Mouse (Mus musculus): Measurements from ENCODE around the gene Hs6st3. TPM values are rescaled to one million over a fixed set of nuclear protein-coding genes. Genes with fewer than 3 reads are reported as not detected.

Gene Hs6st3
- polyA plus RNA-seq, 1 experiment from 2014 or later: 0.45 TPM

- Histone ChIP-seq H3K36me3 (ENCODE audit: control insufficient read depth, insufficient read depth, low read length) (no peaks in the 10 kb centered on the region), H3K4me3 (ENCODE audit: low read length) (no peak overlapping the region), H3K27ac (ENCODE audit: low read depth, low read length) (no peak overlapping the region), H3K9me3 (ENCODE audit: control insufficient read depth, low read length) (no peaks in the 10 kb centered on the region), H3K27me3 (ENCODE audit: control insufficient read depth, insufficient read depth, low read length) (no peaks in the 10 kb centered on the region), H3K4me2 (replicated peaks; ENCODE audit: low read depth, low read length) (no peak overlapping the region), H3K4me1 (ENCODE audit: control insufficient read depth, insufficient read depth, low read length) (no peaks in the 10 kb centered on the region), H3K9ac (ENCODE audit: low read depth, low read length) (no peak overlapping the region)
- no peak for ATAC-seq (ENCODE audit: low FRiP score, low TSS enrichment)
- 68% methylated on average over 13 of the region's 13 CpGs for WGBS
Observed at GRCm38 (mm10) chr14:119215576-119216309, 77.6 kb downstream of the Hs6st3 start.

GRCm38 (mm10) chr14:119227709-119228338 is 89.7 kb downstream of the Hs6st3 start:
- 86% methylated on average over 3 of the region's 3 CpGs for WGBS

GRCm38 (mm10) chr14:119233598-119233997 is 95.5 kb downstream of the Hs6st3 start:
- H3K9ac ChIP-seq (ENCODE audit: low read depth, low read length): no peak overlapping the region
- no peak overlapping the region for H3K27ac ChIP-seq (ENCODE audit: low read depth, low read length)
- H3K36me3 ChIP-seq (ENCODE audit: control insufficient read depth, insufficient read depth, low read length): no peaks in the 10 kb centered on the region
- no peak overlapping the region for H3K4me2 ChIP-seq (replicated peaks; ENCODE audit: low read depth, low read length)
- 90% methylated on average over 2 of the region's 2 CpGs for WGBS
- H3K4me3 ChIP-seq (ENCODE audit: low read length): no peak overlapping the region
- peaks cover 4% of the 10 kb centered on the region; the same call in 1 of the 2 replicates for H3K9me3 ChIP-seq (ENCODE audit: control insufficient read depth, low read length)
- no peaks in the 10 kb centered on the region for H3K27me3 ChIP-seq (ENCODE audit: control insufficient read depth, insufficient read depth, low read length)
- no peaks in the 10 kb centered on the region for H3K4me1 ChIP-seq (ENCODE audit: control insufficient read depth, insufficient read depth, low read length)
- ATAC-seq (ENCODE audit: low FRiP score, low TSS enrichment): no peak

More at GRCm38 (mm10) chr14:119227709-119228338, 89.7 kb downstream of the Hs6st3 start:
- Histone ChIP-seq H3K27ac (ENCODE audit: low read depth, low read length) (no peak overlapping the region), H3K4me1 (ENCODE audit: control insufficient read depth, insufficient read depth, low read length) (no peaks in the 10 kb centered on the region), H3K9me3 (ENCODE audit: control insufficient read depth, low read length) (no peaks in the 10 kb centered on the region), H3K4me3 (ENCODE audit: low read length) (no peak overlapping the region), H3K27me3 (ENCODE audit: control insufficient read depth, insufficient read depth, low read length) (no peaks in the 10 kb centered on the region), H3K36me3 (ENCODE audit: control insufficient read depth, insufficient read depth, low read length) (no peaks in the 10 kb centered on the region), H3K9ac (ENCODE audit: low read depth, low read length) (no peak overlapping the region), H3K4me2 (replicated peaks; ENCODE audit: low read depth, low read length) (no peak overlapping the region)
- ATAC-seq (ENCODE audit: low FRiP score, low TSS enrichment): no peak

- no peak for ATAC-seq (ENCODE audit: low FRiP score, low TSS enrichment)
- no peak overlapping the region for H3K4me3 ChIP-seq (ENCODE audit: low read length)
- WGBS: 88% methylated on average over 6 of the region's 6 CpGs
Observed at GRCm38 (mm10) chr14:119247131-119247530, 109.0 kb downstream of the Hs6st3 start.

GRCm38 (mm10) chr14:119248001-119248607 is 110.0 kb downstream of the Hs6st3 start:
- no peaks in the 10 kb centered on the region for H3K27me3 ChIP-seq (ENCODE audit: control insufficient read depth, insufficient read depth, low read length)
- no peak overlapping the region for H3K4me3 ChIP-seq (ENCODE audit: low read length)
- no peaks in the 10 kb centered on the region for H3K4me1 ChIP-seq (ENCODE audit: control insufficient read depth, insufficient read depth, low read length)
- ATAC-seq (ENCODE audit: low FRiP score, low TSS enrichment): no peak
- no peak overlapping the region for H3K4me2 ChIP-seq (replicated peaks; ENCODE audit: low read depth, low read length)
- H3K9me3 ChIP-seq (ENCODE audit: control insufficient read depth, low read length): peaks cover 3% of the 10 kb centered on the region; the same call in 1 of the 2 replicates
- no peak overlapping the region for H3K9ac ChIP-seq (ENCODE audit: low read depth, low read length)
- no peaks in the 10 kb centered on the region for H3K36me3 ChIP-seq (ENCODE audit: control insufficient read depth, insufficient read depth, low read length)
- WGBS: 77% methylated on average over 16 of the region's 16 CpGs
- H3K27ac ChIP-seq (ENCODE audit: low read depth, low read length): no peak overlapping the region

More at GRCm38 (mm10) chr14:119247131-119247530, 109.0 kb downstream of the Hs6st3 start:
- Histone ChIP-seq H3K27ac (ENCODE audit: low read depth, low read length) (no peak overlapping the region), H3K36me3 (ENCODE audit: control insufficient read depth, insufficient read depth, low read length) (no peaks in the 10 kb centered on the region), H3K27me3 (ENCODE audit: control insufficient read depth, insufficient read depth, low read length) (no peaks in the 10 kb centered on the region), H3K4me1 (ENCODE audit: control insufficient read depth, insufficient read depth, low read length) (no peaks in the 10 kb centered on the region), H3K9ac (ENCODE audit: low read depth, low read length) (no peak overlapping the region), H3K4me2 (replicated peaks; ENCODE audit: low read depth, low read length) (no peak overlapping the region), H3K9me3 (ENCODE audit: control insufficient read depth, low read length) (peaks cover 3% of the 10 kb centered on the region; the same call in 1 of the 2 replicates)

- H3K4me3 ChIP-seq (ENCODE audit: low read length): no peak overlapping the region
- H3K27me3 ChIP-seq (ENCODE audit: control insufficient read depth, insufficient read depth, low read length): no peaks in the 10 kb centered on the region
- no peak for ATAC-seq (ENCODE audit: low FRiP score, low TSS enrichment)
- no peak overlapping the region for H3K9ac ChIP-seq (ENCODE audit: low read depth, low read length)
- no peak overlapping the region for H3K27ac ChIP-seq (ENCODE audit: low read depth, low read length)
- H3K36me3 ChIP-seq (ENCODE audit: control insufficient read depth, insufficient read depth, low read length): no peaks in the 10 kb centered on the region
- WGBS: 70% methylated on average over 10 of the region's 10 CpGs
- H3K4me1 ChIP-seq (ENCODE audit: control insufficient read depth, insufficient read depth, low read length): no peaks in the 10 kb centered on the region
- H3K9me3 ChIP-seq (ENCODE audit: control insufficient read depth, low read length): peaks cover 3% of the 10 kb centered on the region; the same call in 1 of the 2 replicates
- no peak overlapping the region for H3K4me2 ChIP-seq (replicated peaks; ENCODE audit: low read depth, low read length)
Observed at GRCm38 (mm10) chr14:119250353-119250752, 112.2 kb downstream of the Hs6st3 start.

- Histone ChIP-seq H3K9ac (ENCODE audit: low read depth, low read length) (no peak overlapping the region), H3K36me3 (ENCODE audit: control insufficient read depth, insufficient read depth, low read length) (no peaks in the 10 kb centered on the region), H3K4me1 (ENCODE audit: control insufficient read depth, insufficient read depth, low read length) (no peaks in the 10 kb centered on the region), H3K27ac (ENCODE audit: low read depth, low read length) (no peak overlapping the region), H3K9me3 (ENCODE audit: control insufficient read depth, low read length) (no peaks in the 10 kb centered on the region), H3K4me3 (ENCODE audit: low read length) (no peak overlapping the region), H3K4me2 (replicated peaks; ENCODE audit: low read depth, low read length) (no peak overlapping the region), H3K27me3 (ENCODE audit: control insufficient read depth, insufficient read depth, low read length) (no peaks in the 10 kb centered on the region)
- ATAC-seq (ENCODE audit: low FRiP score, low TSS enrichment): no peak
- WGBS: 82% methylated on average over 3 of the region's 3 CpGs
Observed at GRCm38 (mm10) chr14:119255396-119255795, 117.3 kb downstream of the Hs6st3 start.

- ATAC-seq (ENCODE audit: low FRiP score, low TSS enrichment): no peak
- WGBS: 85% methylated on average over 7 of the region's 7 CpGs
- no peaks in the 10 kb centered on the region for H3K4me1 ChIP-seq (ENCODE audit: control insufficient read depth, insufficient read depth, low read length)
Observed at GRCm38 (mm10) chr14:119257072-119257471, 118.9 kb downstream of the Hs6st3 start.

More at GRCm38 (mm10) chr14:119257072-119257471, 118.9 kb downstream of the Hs6st3 start:
- Histone ChIP-seq H3K9ac (ENCODE audit: low read depth, low read length) (no peak overlapping the region), H3K27ac (ENCODE audit: low read depth, low read length) (no peak overlapping the region), H3K4me3 (ENCODE audit: low read length) (no peak overlapping the region), H3K36me3 (ENCODE audit: control insufficient read depth, insufficient read depth, low read length) (no peaks in the 10 kb centered on the region), H3K9me3 (ENCODE audit: control insufficient read depth, low read length) (no peaks in the 10 kb centered on the region), H3K4me2 (replicated peaks; ENCODE audit: low read depth, low read length) (no peak overlapping the region), H3K27me3 (ENCODE audit: control insufficient read depth, insufficient read depth, low read length) (no peaks in the 10 kb centered on the region)

Data from kidney, embryonic 14.5 days (tissue).